Mouse (Mus musculus) neural tube, embryonic 13.5 days (tissue): ENCODE data around the gene 1700023F06Rik. TPM values are rescaled to one million over a fixed set of nuclear protein-coding genes. Genes with fewer than 3 reads are reported as not detected.

Source experiments
- ATAC-seq: fragments of 200-750 bp; cut with Nextera tagmentation; 2 replicates; pipeline ENCODE4 v1.8.0; 2017; ENCODE audit warnings: low read depth, mild to moderate bottlenecking, moderate TSS enrichment, moderate library complexity
- H3K27ac ChIP-seq: fragments of 300-500 bp; sonication (generic); replicated peaks from 2 replicates; pipeline ENCODE4 v1.5.1; 2015; ENCODE audit warnings: moderate library complexity, mild to moderate bottlenecking, inconsistent platforms
- H3K27me3 ChIP-seq: fragments of 300-500 bp; sonication (generic); 2 replicates; pipeline ENCODE4 v1.6.1; 2015; ENCODE audit warnings: mild to moderate bottlenecking, inconsistent platforms
- H3K36me3 ChIP-seq: fragments of 300-500 bp; sonication (generic); 2 replicates; pipeline ENCODE4 v1.6.1; 2015; ENCODE audit warnings: mild to moderate bottlenecking, inconsistent platforms
- H3K4me1 ChIP-seq: fragments of 300-500 bp; sonication (generic); replicated peaks from 2 replicates; pipeline ENCODE4 v1.6.1; 2015; ENCODE audit warnings: inconsistent platforms
- H3K4me2 ChIP-seq: fragments of 300-500 bp; sonication (generic); 2 replicates; pipeline ENCODE4 v1.6.1; 2015; ENCODE audit warnings: inconsistent platforms, mild to moderate bottlenecking, moderate library complexity
- H3K4me3 ChIP-seq: fragments of 300-500 bp; sonication (generic); 2 replicates; pipeline ENCODE4 v1.5.1; 2015; ENCODE audit warnings: mild to moderate bottlenecking, inconsistent platforms
- H3K9ac ChIP-seq: fragments of 300-500 bp; sonication (generic); 2 replicates; pipeline ENCODE4 v1.6.1; 2015; ENCODE audit warnings: moderate library complexity, mild to moderate bottlenecking, inconsistent platforms
- H3K9me3 ChIP-seq: fragments of 300-500 bp; sonication (generic); 2 replicates; pipeline ENCODE4 v1.6.1; 2016; ENCODE audit warnings: inconsistent platforms
- WGBS: fragments of 180-500 bp; shearing (Covaris S2); methylation state at CpG from one replicate; pipeline ENCODE4 v1.1.7; 2015; 5-methylcytosine and 5-hydroxymethylcytosine counted together
- polyA plus RNA-seq: library from polyadenylated mRNA; unstranded; fragments of >200 nt; fragmentation: Nextera tagmentation; extraction: Ambion mirVana; gene quantifications from 2 replicates; pipeline ENCODE4 v1.2.1, GENCODE M21; 2015

1700023F06Rik gene
- polyA plus RNA-seq, 1 experiment from 2014 or later: 0.95 TPM

- no peaks in the 10 kb centered on the region for H3K4me1 ChIP-seq
- no peak overlapping the region for H3K4me3 ChIP-seq
- WGBS: 78% methylated on average over 15 of the region's 15 CpGs
- H3K9ac ChIP-seq: no peak overlapping the region
- H3K4me2 ChIP-seq: no peak overlapping the region
- H3K27me3 ChIP-seq: peaks cover 26% of the 10 kb centered on the region
- ATAC-seq: no peak
- no peaks in the 10 kb centered on the region for H3K9me3 ChIP-seq
- H3K36me3 ChIP-seq: no peaks in the 10 kb centered on the region
- H3K27ac ChIP-seq: no peak overlapping the region
Measured at GRCm38 (mm10) chr11:103177815-103178485, 30.4 kb downstream of the 1700023F06Rik start.

GRCm38 (mm10) chr11:103177216-103177615 lies 31.1 kb downstream of the 1700023F06Rik start:
- ATAC-seq: no peak
- WGBS: 80% methylated on average over 5 of the region's 5 CpGs
- Histone ChIP-seq H3K4me3 (no peak overlapping the region), H3K9ac (no peak overlapping the region), H3K36me3 (no peaks in the 10 kb centered on the region), H3K4me1 (peaks cover 2% of the 10 kb centered on the region; the same call in 1 of the 2 replicates), H3K27ac (no peak overlapping the region), H3K27me3 (peaks cover 31% of the 10 kb centered on the region), H3K4me2 (no peak overlapping the region), H3K9me3 (no peaks in the 10 kb centered on the region)

GRCm38 (mm10) chr11:103176510-103176909 lies 31.8 kb downstream of the 1700023F06Rik start:
- 92% methylated on average over 1 of the region's 1 CpGs for WGBS
- no peaks in the 10 kb centered on the region for H3K9me3 ChIP-seq
- peaks cover 38% of the 10 kb centered on the region for H3K27me3 ChIP-seq
- H3K4me2 ChIP-seq: no peak overlapping the region
- peaks cover 9% of the 10 kb centered on the region for H3K4me1 ChIP-seq
- no peak overlapping the region for H3K27ac ChIP-seq
- no peak overlapping the region for H3K9ac ChIP-seq
- no peak overlapping the region for H3K4me3 ChIP-seq
- H3K36me3 ChIP-seq: no peaks in the 10 kb centered on the region
- no peak for ATAC-seq

GRCm38 (mm10) chr11:103175688-103176442 lies 32.5 kb downstream of the 1700023F06Rik start:
- no peaks in the 10 kb centered on the region for H3K36me3 ChIP-seq
- no peak overlapping the region for H3K27ac ChIP-seq
- no peaks in the 10 kb centered on the region for H3K9me3 ChIP-seq
- no peak overlapping the region for H3K4me2 ChIP-seq
- no peak overlapping the region for H3K9ac ChIP-seq
- 75% methylated on average over 14 of the region's 14 CpGs for WGBS
- no peak for ATAC-seq
- peaks cover 16% of the 10 kb centered on the region for H3K4me1 ChIP-seq
- no peak overlapping the region for H3K4me3 ChIP-seq
- peaks cover 44% of the 10 kb centered on the region for H3K27me3 ChIP-seq

GRCm38 (mm10) chr11:103174891-103175391 lies 33.4 kb downstream of the 1700023F06Rik start:
- no peak overlapping the region for H3K9ac ChIP-seq
- H3K4me2 ChIP-seq: no peak overlapping the region
- no peak overlapping the region for H3K4me3 ChIP-seq
- WGBS: 54% methylated on average over 8 of the region's 8 CpGs
- ATAC-seq: no peak
- no peaks in the 10 kb centered on the region for H3K9me3 ChIP-seq
- H3K4me1 ChIP-seq: peaks cover 24% of the 10 kb centered on the region
- no peak overlapping the region for H3K27ac ChIP-seq
- no peaks in the 10 kb centered on the region for H3K36me3 ChIP-seq
- peaks cover 49% of the 10 kb centered on the region for H3K27me3 ChIP-seq

GRCm38 (mm10) chr11:103174411-103174832 lies 33.9 kb downstream of the 1700023F06Rik start:
- Histone ChIP-seq H3K36me3 (no peaks in the 10 kb centered on the region), H3K4me1 (peaks cover 25% of the 10 kb centered on the region), H3K27me3 (peaks cover 54% of the 10 kb centered on the region), H3K9me3 (no peaks in the 10 kb centered on the region), H3K27ac (no peak overlapping the region), H3K4me3 (no peak overlapping the region), H3K9ac (no peak overlapping the region), H3K4me2 (no peak overlapping the region)
- ATAC-seq: no peak
- WGBS: 82% methylated on average over 5 of the region's 5 CpGs

GRCm38 (mm10) chr11:103173771-103174344 lies 34.5 kb downstream of the 1700023F06Rik start:
- Histone ChIP-seq H3K36me3 (no peaks in the 10 kb centered on the region), H3K27ac (no peak overlapping the region), H3K4me3 (no peak overlapping the region), H3K27me3 (peaks cover 60% of the 10 kb centered on the region), H3K9ac (no peak overlapping the region), H3K4me2 (no peak overlapping the region), H3K9me3 (no peaks in the 10 kb centered on the region), H3K4me1 (peaks cover 25% of the 10 kb centered on the region)
- 90% methylated on average over 11 of the region's 11 CpGs for WGBS
- no peak for ATAC-seq

GRCm38 (mm10) chr11:103173041-103173770 lies 35.2 kb downstream of the 1700023F06Rik start:
- Histone ChIP-seq H3K9ac (no peak overlapping the region), H3K4me1 (peaks cover 25% of the 10 kb centered on the region), H3K36me3 (no peaks in the 10 kb centered on the region), H3K27ac (no peak overlapping the region), H3K4me3 (no peak overlapping the region), H3K9me3 (no peaks in the 10 kb centered on the region), H3K4me2 (0 out of 2 replicates have a peak overlapping the region, but pooled peaks have one; percentile 82), H3K27me3 (peaks cover 63% of the 10 kb centered on the region)
- WGBS: 81% methylated on average over 7 of the region's 7 CpGs
- ATAC-seq: no peak

- H3K9me3 ChIP-seq: no peaks in the 10 kb centered on the region
- ATAC-seq: no peak
- no peak overlapping the region for H3K9ac ChIP-seq
- peak overlapping the region; percentile 64; the same call in 1 of the 2 replicates for H3K4me3 ChIP-seq
- 63% methylated on average over 6 of the region's 6 CpGs for WGBS
- peaks cover 25% of the 10 kb centered on the region for H3K4me1 ChIP-seq
- H3K27me3 ChIP-seq: peaks cover 67% of the 10 kb centered on the region
- H3K36me3 ChIP-seq: no peaks in the 10 kb centered on the region
- no peak overlapping the region for H3K27ac ChIP-seq
- peak overlapping the region; percentile 82 for H3K4me2 ChIP-seq
Measured at GRCm38 (mm10) chr11:103172392-103173040, 35.8 kb downstream of the 1700023F06Rik start.

GRCm38 (mm10) chr11:103171703-103172391 lies 36.5 kb downstream of the 1700023F06Rik start:
- Histone ChIP-seq H3K4me3 (peak overlapping the region; percentile 64), H3K36me3 (no peaks in the 10 kb centered on the region), H3K4me2 (peak overlapping the region; percentile 82), H3K27ac (no peak overlapping the region), H3K27me3 (peaks cover 71% of the 10 kb centered on the region), H3K4me1 (peaks cover 25% of the 10 kb centered on the region), H3K9ac (peak overlapping the region; percentile 76), H3K9me3 (no peaks in the 10 kb centered on the region)
- ATAC-seq: no peak
- 51% methylated on average over 9 of the region's 9 CpGs for WGBS

GRCm38 (mm10) chr11:103171286-103171620 lies 37.1 kb downstream of the 1700023F06Rik start:
- ATAC-seq: 0 out of 2 replicates have a peak, but pooled peaks have one; percentile 13
- Histone ChIP-seq H3K27me3 (peaks cover 71% of the 10 kb centered on the region), H3K9me3 (no peaks in the 10 kb centered on the region), H3K27ac (no peak overlapping the region), H3K9ac (peak overlapping the region; percentile 76), H3K4me1 (peaks cover 25% of the 10 kb centered on the region), H3K4me2 (peak overlapping the region; percentile 82), H3K4me3 (peak overlapping the region; percentile 64), H3K36me3 (no peaks in the 10 kb centered on the region)
- 5% methylated on average over 21 of the region's 23 CpGs for WGBS
